Mouse (Mus musculus) cortical plate, adult 2 months (tissue): ENCODE results near the gene Rplp2.

Experiments
- CTCF ChIP-seq: fragments of 200-500 bp; IDR thresholded peaks from 2 replicates; pipeline ENCODE4 v1.5.1; 2011; ENCODE audit warnings: mild to moderate bottlenecking, control low read depth, low read length; ENCODE audit not compliant: insufficient read depth; ENCODE audit errors: extremely low read depth
- POLR2A ChIP-seq: fragments of 200-500 bp; IDR thresholded peaks from 2 replicates; pipeline ENCODE4 v1.6.1; 2011; ENCODE audit warnings: mild to moderate bottlenecking, low read length, control low read depth; ENCODE audit not compliant: insufficient read depth; ENCODE audit errors: extremely low read depth

DNA sequence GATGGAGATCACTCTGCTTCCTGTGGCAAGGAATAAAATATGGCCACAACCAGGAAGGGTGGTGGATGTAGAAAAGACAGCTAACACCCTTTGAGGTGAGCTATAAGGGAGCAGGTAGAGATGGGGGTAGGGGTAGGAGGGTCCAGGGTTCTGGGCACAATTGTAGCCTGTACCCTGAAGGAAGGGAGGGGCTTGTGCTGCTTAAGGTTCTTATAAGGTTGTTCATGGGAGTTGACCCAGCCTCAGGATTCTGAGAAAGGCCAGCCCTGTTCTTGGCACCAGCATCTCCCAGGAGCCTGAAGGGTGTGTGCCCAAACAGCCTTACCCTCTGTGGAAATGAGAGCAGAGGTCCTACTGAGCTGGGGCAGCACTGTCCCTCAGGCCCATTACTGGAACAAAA, 4.8 kb downstream of the Rplp2 start:
- TF ChIP-seq CTCF (no peak), POLR2A (no peak)
